Mouse (Mus musculus) midbrain, embryonic 15.5 days (tissue): ENCODE measurements around the gene Vasp. TPM values are rescaled to one million over a fixed set of nuclear protein-coding genes. Genes with fewer than 3 reads are reported as not detected.

Experiments used
- ATAC-seq: fragments of 200-750 bp; cut with Nextera tagmentation; replicated peaks from 2 replicates; pipeline ENCODE4 v1.8.0; 2017; ENCODE audit warnings: moderate TSS enrichment
- H3K27ac ChIP-seq: fragments of 300-500 bp; sonication (generic); 2 replicates; pipeline ENCODE4 v1.5.1; 2015; ENCODE audit warnings: mild to moderate bottlenecking, inconsistent platforms
- H3K27me3 ChIP-seq: fragments of 300-500 bp; sonication (generic); replicated peaks from 2 replicates; pipeline ENCODE4 v1.6.1; 2015; ENCODE audit warnings: inconsistent platforms
- H3K36me3 ChIP-seq: fragments of 300-500 bp; sonication (generic); replicated peaks from 2 replicates; pipeline ENCODE4 v1.6.1; 2015; ENCODE audit warnings: inconsistent platforms
- H3K4me1 ChIP-seq: fragments of 300-500 bp; sonication (generic); 2 replicates; pipeline ENCODE4 v1.6.1; 2015; ENCODE audit warnings: inconsistent platforms
- H3K4me2 ChIP-seq: fragments of 300-500 bp; sonication (generic); 2 replicates; pipeline ENCODE4 v1.6.1; 2015; ENCODE audit warnings: inconsistent platforms, mild to moderate bottlenecking, moderate library complexity
- H3K4me3 ChIP-seq: fragments of 300-500 bp; sonication (generic); 2 replicates; pipeline ENCODE4 v1.5.1; 2015; ENCODE audit warnings: mild to moderate bottlenecking, inconsistent platforms
- H3K9ac ChIP-seq: fragments of 300-500 bp; sonication (generic); 2 replicates; pipeline ENCODE4 v1.6.1; 2015; ENCODE audit warnings: mild to moderate bottlenecking, inconsistent platforms
- H3K9me3 ChIP-seq: fragments of 300-500 bp; sonication (generic); 2 replicates; pipeline ENCODE4 v1.6.1; 2016; ENCODE audit warnings: inconsistent platforms
- WGBS: fragments of 180-500 bp; shearing (Covaris S2); methylation state at CpG from one replicate; pipeline ENCODE4 v1.1.7; 2015; ENCODE audit warnings: mixed read lengths; 5-methylcytosine and 5-hydroxymethylcytosine counted together
- polyA plus RNA-seq: library from polyadenylated mRNA; unstranded; fragments of >200 nt; fragmentation: Nextera tagmentation; extraction: Ambion mirVana; gene quantifications from 2 replicates; pipeline ENCODE4 v1.2.1, GENCODE M21; 2015

Vasp gene
- polyA plus RNA-seq, 1 experiment from 2014 or later: 37.4 TPM

- no peak for ATAC-seq
- no peak overlapping the region for H3K4me3 ChIP-seq
- H3K36me3 ChIP-seq: no peaks in the 10 kb centered on the region
- 87% methylated on average over 2 of the region's 4 CpGs for WGBS
- H3K27me3 ChIP-seq: no peaks in the 10 kb centered on the region
- H3K4me2 ChIP-seq: no peak overlapping the region
- H3K4me1 ChIP-seq: no peaks in the 10 kb centered on the region
- H3K9me3 ChIP-seq: no peaks in the 10 kb centered on the region
- H3K9ac ChIP-seq: no peak overlapping the region
- H3K27ac ChIP-seq: no peak overlapping the region
These were observed 31.6 kb downstream of the Vasp start for GRCm38 (mm10) chr7:19239986-19240385.

DNA sequence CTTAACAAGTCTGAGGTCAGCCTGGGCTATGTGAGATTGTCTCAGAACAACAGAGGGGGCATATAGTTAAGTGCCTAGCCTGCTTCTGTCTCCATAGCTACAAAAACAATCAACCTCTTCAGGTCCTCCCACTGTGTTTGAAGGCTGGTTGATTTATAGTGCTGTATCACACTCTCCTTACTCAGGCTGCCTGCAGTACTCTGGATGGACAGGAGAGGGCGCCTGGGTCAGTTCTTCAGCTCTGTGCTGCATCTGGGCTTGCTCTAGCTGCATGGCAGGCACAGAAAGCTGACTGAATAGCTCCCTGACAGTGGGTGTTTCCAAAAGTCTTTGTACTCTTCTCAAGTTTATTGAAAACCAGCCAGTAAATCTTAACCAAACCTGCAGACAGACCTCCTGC, 32.2 kb downstream of the Vasp start:
- Histone ChIP-seq H3K36me3 (no peaks in the 10 kb centered on the region), H3K4me1 (no peaks in the 10 kb centered on the region), H3K9ac (no peak overlapping the region), H3K27me3 (no peaks in the 10 kb centered on the region), H3K4me3 (no peak overlapping the region), H3K4me2 (no peak overlapping the region), H3K27ac (no peak overlapping the region), H3K9me3 (no peaks in the 10 kb centered on the region)
- ATAC-seq: peak; percentile 90
- 0% methylated on average over 1 of the region's 1 CpGs for WGBS

DNA sequence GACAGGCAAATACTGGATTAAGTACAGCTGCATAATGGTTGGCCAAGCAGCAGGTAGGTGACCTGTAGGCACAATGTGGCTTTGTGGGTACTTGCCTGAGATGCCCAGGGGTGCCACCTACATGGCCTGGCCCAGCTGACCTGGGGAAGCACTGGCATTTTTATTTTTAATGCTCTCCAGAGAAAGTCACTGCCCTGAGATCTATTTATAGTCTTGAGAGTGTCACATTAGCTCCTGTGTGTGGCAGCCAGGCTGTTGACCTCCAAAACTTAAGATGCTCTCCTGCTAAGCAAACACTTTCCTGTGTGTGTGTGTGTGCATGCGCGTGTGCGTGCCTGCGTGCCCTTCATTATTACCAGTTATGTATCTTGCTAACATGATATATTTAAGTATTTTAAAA, 33.3 kb downstream of the Vasp start:
- Histone ChIP-seq H3K4me3 (no peak overlapping the region), H3K27me3 (no peaks in the 10 kb centered on the region), H3K9me3 (no peaks in the 10 kb centered on the region), H3K9ac (no peak overlapping the region), H3K4me2 (no peak overlapping the region), H3K27ac (no peak overlapping the region), H3K36me3 (no peaks in the 10 kb centered on the region), H3K4me1 (no peaks in the 10 kb centered on the region)
- ATAC-seq: no peak
- WGBS: 92% methylated on average over 4 of the region's 4 CpGs

DNA sequence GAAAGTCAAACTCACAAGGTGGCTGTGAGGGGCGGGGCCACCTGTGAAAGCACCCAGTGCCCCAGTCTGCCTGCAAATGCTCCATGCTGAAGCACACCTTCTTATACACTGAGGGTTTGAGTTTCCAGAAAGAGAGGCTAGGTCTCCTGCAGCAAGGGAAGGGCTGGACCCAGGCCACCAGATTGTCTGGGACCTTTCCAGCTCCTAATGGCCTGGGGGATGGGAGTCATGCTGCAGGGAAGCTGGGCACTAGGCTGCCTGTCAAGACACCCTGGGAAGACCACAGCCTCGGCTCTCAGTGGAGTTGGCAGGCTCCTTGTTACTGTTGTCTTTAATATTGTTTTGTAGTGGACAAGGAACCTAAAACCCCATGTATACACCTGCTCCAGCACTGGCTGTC, 35.2 kb downstream of the Vasp start:
- H3K4me1 ChIP-seq: no peaks in the 10 kb centered on the region
- H3K27me3 ChIP-seq: no peaks in the 10 kb centered on the region
- no peak overlapping the region for H3K27ac ChIP-seq
- no peak for ATAC-seq
- no peak overlapping the region for H3K4me2 ChIP-seq
- 76% methylated on average over 2 of the region's 2 CpGs for WGBS
- H3K9me3 ChIP-seq: no peaks in the 10 kb centered on the region
- H3K4me3 ChIP-seq: no peak overlapping the region
- H3K36me3 ChIP-seq: no peaks in the 10 kb centered on the region
- no peak overlapping the region for H3K9ac ChIP-seq

DNA sequence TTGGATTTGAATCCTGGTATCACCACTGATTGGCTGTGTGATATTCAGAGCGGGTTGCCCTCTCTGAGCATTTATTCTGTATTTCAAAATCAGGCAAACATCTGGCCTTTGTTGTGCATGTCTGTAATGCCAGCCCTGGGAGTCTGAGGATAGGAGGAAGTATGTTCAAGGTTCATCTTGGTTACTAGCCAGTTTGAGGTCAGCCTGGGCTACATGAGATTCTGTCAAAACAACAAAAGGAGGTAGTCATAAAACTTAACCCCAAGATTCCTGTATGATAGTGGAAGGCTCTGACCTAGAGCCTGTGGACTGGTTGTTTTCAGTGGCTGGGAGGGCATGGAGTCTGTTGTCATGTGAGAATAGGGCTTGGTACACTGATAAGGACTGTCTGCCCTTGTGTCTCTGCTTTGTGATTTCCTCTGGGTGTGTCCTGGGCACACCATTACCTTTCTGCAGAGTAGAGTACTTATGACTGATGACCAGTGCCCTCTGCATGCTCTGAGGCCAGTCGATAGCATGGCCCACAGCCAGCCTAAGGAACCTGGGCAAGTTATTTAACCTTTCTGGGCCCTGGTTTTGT, 36.4 kb downstream of the Vasp start:
- WGBS: 94% methylated on average over 2 of the region's 2 CpGs
- Histone ChIP-seq H3K27ac (no peak overlapping the region), H3K4me1 (peaks cover 4% of the 10 kb centered on the region), H3K4me2 (no peak overlapping the region), H3K36me3 (no peaks in the 10 kb centered on the region), H3K9me3 (no peaks in the 10 kb centered on the region), H3K27me3 (no peaks in the 10 kb centered on the region), H3K4me3 (no peak overlapping the region), H3K9ac (no peak overlapping the region)
- no peak for ATAC-seq

DNA sequence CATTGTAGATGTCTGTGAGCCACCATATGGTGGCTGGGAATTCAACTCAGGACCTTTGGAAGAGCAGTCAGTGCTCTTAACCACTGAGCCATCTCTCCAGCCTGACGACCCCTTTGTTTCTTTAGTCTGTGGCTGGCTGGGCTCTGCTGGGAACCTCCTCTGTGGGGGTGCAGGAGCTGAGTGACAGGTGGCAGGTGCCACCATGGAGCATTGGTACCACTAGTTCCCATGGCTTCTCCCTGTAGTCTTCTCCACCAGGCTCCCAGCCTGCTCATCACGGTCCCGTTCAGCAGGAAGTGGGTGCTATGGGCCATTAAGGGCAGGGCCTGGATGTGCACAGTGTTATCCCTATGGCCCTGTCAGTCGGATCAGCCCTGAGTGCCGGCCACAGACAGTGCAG, 37.0 kb downstream of the Vasp start:
- Histone ChIP-seq H3K4me3 (no peak overlapping the region), H3K9me3 (no peaks in the 10 kb centered on the region), H3K9ac (no peak overlapping the region), H3K27me3 (no peaks in the 10 kb centered on the region), H3K4me2 (no peak overlapping the region), H3K36me3 (no peaks in the 10 kb centered on the region), H3K27ac (no peak overlapping the region), H3K4me1 (peaks cover 9% of the 10 kb centered on the region)
- no peak for ATAC-seq
- 79% methylated on average over 5 of the region's 5 CpGs for WGBS

GRCm38 (mm10) chr7:19231849-19232248, 39.8 kb downstream of the Vasp start:
- no peaks in the 10 kb centered on the region for H3K27me3 ChIP-seq
- peaks cover 22% of the 10 kb centered on the region for H3K4me1 ChIP-seq
- WGBS: 89% methylated on average over 3 of the region's 3 CpGs
- no peak overlapping the region for H3K4me2 ChIP-seq
- H3K9ac ChIP-seq: no peak overlapping the region
- no peaks in the 10 kb centered on the region for H3K9me3 ChIP-seq
- no peak for ATAC-seq
- H3K27ac ChIP-seq: no peak overlapping the region
- no peak overlapping the region for H3K4me3 ChIP-seq
- no peaks in the 10 kb centered on the region for H3K36me3 ChIP-seq

DNA sequence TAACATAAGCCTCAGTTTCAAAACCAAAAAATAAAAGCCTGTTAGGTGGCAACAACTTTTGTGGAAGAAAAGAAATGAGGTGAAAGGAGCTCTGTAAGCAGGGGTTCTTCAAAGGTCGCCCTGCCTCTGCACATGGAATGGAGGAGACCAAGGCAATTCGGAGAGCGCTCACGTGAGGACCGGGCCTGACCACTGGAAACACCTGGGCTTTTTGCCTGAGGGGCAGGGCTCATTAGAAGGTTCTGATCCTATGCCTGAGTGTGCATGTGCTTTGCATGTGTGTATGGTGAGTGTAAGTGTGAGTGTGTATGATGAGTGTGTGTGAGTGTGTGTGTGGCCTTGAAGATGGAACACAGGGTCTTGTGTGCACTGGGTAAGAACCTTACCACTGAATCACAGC, 40.7 kb downstream of the Vasp start:
- no peaks in the 10 kb centered on the region for H3K36me3 ChIP-seq
- ATAC-seq: no peak
- no peaks in the 10 kb centered on the region for H3K27me3 ChIP-seq
- H3K9me3 ChIP-seq: no peaks in the 10 kb centered on the region
- no peak overlapping the region for H3K4me3 ChIP-seq
- WGBS: 94% methylated on average over 5 of the region's 5 CpGs
- no peak overlapping the region for H3K4me2 ChIP-seq
- H3K4me1 ChIP-seq: peaks cover 25% of the 10 kb centered on the region
- H3K9ac ChIP-seq: no peak overlapping the region
- H3K27ac ChIP-seq: no peak overlapping the region

- WGBS: 95% methylated on average over 2 of the region's 2 CpGs
- Histone ChIP-seq H3K9me3 (no peaks in the 10 kb centered on the region), H3K36me3 (no peaks in the 10 kb centered on the region), H3K4me3 (no peak overlapping the region), H3K4me1 (peaks cover 25% of the 10 kb centered on the region), H3K27me3 (no peaks in the 10 kb centered on the region), H3K9ac (peak overlapping the region; percentile 73; the same call in 1 of the 2 replicates), H3K27ac (no peak overlapping the region), H3K4me2 (peak overlapping the region; percentile 94; the same call in 1 of the 2 replicates)
- ATAC-seq: no peak
These were observed 41.5 kb downstream of the Vasp start for GRCm38 (mm10) chr7:19230041-19230580.

DNA sequence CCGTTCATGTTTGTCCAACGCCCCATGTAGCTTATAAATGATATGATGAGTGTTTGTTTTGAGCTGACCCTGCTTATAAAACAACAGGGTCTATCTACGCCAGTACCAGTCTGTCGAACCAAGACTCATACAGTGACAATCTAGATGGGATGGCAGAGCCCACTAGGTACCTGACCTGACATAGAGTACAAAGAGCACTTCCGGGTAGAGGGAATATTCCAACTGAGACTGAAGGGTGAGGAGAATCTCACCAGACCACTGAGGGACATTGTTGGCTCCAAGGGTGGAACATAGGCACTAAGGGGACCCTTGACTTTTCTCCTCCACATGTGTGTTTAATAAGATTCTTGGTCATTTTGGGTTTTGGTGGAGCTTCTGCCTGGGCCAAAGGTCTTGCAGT, 42.2 kb downstream of the Vasp start:
- no peaks in the 10 kb centered on the region for H3K36me3 ChIP-seq
- peak overlapping the region; percentile 56 for H3K4me3 ChIP-seq
- no peaks in the 10 kb centered on the region for H3K9me3 ChIP-seq
- peaks cover 25% of the 10 kb centered on the region for H3K4me1 ChIP-seq
- H3K27me3 ChIP-seq: no peaks in the 10 kb centered on the region
- peak overlapping the region; percentile 99 for H3K27ac ChIP-seq
- peak overlapping the region; percentile 94 for H3K4me2 ChIP-seq
- ATAC-seq: no peak
- H3K9ac ChIP-seq: peak overlapping the region; percentile 73
- 47% methylated on average over 5 of the region's 5 CpGs for WGBS

GRCm38 (mm10) chr7:19228793-19229148, 42.8 kb downstream of the Vasp start:
- WGBS: under 1% methylated on average over 14 of the region's 14 CpGs
- H3K27ac ChIP-seq: peak overlapping the region; percentile 99
- ATAC-seq: no peak

DNA sequence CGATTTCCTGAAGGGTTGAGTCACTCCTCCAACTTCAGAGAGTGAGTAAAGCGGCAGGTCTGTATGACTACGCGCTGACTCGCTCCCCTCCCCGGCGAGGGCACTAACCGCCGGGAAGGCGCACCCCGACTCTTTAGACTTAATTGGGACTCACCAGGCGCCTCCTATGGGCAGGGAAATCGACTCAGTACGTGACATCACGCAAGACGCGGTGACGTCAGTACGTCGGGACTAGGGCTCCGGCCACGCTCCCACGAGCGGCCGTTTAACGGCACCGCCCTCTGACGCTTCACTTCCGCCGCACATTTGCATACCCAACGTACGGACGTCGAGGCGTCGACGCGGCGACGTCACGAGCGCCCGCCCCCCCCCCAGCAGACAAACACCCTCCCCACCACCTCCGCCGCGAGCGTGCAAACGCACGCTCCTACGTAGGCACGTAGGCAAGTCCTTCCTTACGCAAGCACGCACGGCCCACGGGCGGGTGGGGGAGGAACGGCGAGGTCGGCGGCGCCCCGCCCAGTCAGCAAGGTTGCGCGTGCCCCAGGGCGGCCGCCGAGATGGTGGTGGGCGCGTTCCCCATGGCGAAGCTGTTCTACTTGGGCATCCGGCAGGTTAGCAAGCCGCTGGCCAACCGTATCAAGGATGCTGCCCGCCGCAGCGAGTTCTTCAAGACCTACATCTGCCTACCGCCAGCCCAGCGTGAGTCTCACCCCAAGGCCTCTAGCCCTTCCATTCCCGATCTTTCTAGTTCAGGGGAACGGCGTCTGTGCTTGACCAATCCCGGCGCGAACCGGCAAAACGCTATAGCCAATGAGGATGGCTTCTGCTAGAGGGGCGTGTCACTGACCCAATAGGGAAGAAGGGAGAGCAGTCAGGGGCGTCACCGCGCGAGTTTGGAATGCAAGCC, 43.5 kb downstream of the Vasp start, which contains the start of gene Opa3:
Opa3 (plus strand) TSS at position 452 of the 910 bp plus-strand sequence.
- Histone ChIP-seq H3K4me3 (peak within 1 kb of the TSS; percentile 56), H3K36me3 (no peaks in the 10 kb centered on the region), H3K9ac (peak within 1 kb of the TSS; percentile 73), H3K9me3 (no peaks in the 10 kb centered on the region), H3K4me1 (peaks cover 25% of the 10 kb centered on the region), H3K27me3 (no peaks in the 10 kb centered on the region), H3K27ac (peak within 1 kb of the TSS; percentile 99), H3K4me2 (peak within 1 kb of the TSS; percentile 94)
- WGBS: under 1% methylated on average over 91 of the region's 91 CpGs
- ATAC-seq: peak; percentile 98

More at GRCm38 (mm10) chr7:19228793-19229148, 42.8 kb downstream of the Vasp start:
- Histone ChIP-seq H3K27me3 (no peaks in the 10 kb centered on the region), H3K9me3 (no peaks in the 10 kb centered on the region), H3K4me3 (peak overlapping the region; percentile 56), H3K4me1 (peaks cover 25% of the 10 kb centered on the region), H3K9ac (peak overlapping the region; percentile 73), H3K36me3 (no peaks in the 10 kb centered on the region), H3K4me2 (peak overlapping the region; percentile 94)
